Mouse (Mus musculus) limb, embryonic 13.5 days (tissue): ENCODE results near the gene Ccdc51. TPM values are rescaled to one million over a fixed set of nuclear protein-coding genes. Genes with fewer than 3 reads are reported as not detected.

ENCODE experiments used
- ATAC-seq: fragments of 200-750 bp; cut with Nextera tagmentation; 2 replicates; pipeline ENCODE4 v1.8.0; 2017; ENCODE audit warnings: low read depth, moderate number of reproducible peaks, moderate TSS enrichment; ENCODE audit not compliant: low FRiP score
- H3K27ac ChIP-seq: fragments of 300-500 bp; sonication (generic); 2 replicates; pipeline ENCODE4 v1.5.1; 2015; ENCODE audit warnings: inconsistent platforms, mild to moderate bottlenecking, moderate library complexity
- H3K27me3 ChIP-seq: fragments of 300-500 bp; sonication (generic); 2 replicates; pipeline ENCODE4 v1.6.1; 2015; ENCODE audit warnings: mild to moderate bottlenecking, inconsistent platforms
- H3K36me3 ChIP-seq: fragments of 300-500 bp; sonication (generic); 2 replicates; pipeline ENCODE4 v1.6.1; 2015; ENCODE audit warnings: inconsistent platforms, mild to moderate bottlenecking, moderate library complexity
- H3K4me1 ChIP-seq: fragments of 300-500 bp; sonication (generic); 2 replicates; pipeline ENCODE4 v1.6.1; 2015; ENCODE audit warnings: inconsistent platforms
- H3K4me2 ChIP-seq: fragments of 300-500 bp; sonication (generic); replicated peaks from 2 replicates; pipeline ENCODE4 v1.6.1; 2015; ENCODE audit warnings: inconsistent platforms, mild to moderate bottlenecking, moderate library complexity
- H3K4me3 ChIP-seq: fragments of 300-500 bp; sonication (generic); 2 replicates; pipeline ENCODE4 v1.5.1; 2015; ENCODE audit warnings: moderate library complexity, mild to moderate bottlenecking, inconsistent platforms
- H3K9ac ChIP-seq: fragments of 300-500 bp; sonication (generic); 2 replicates; pipeline ENCODE4 v1.6.1; 2015; ENCODE audit warnings: mild to moderate bottlenecking, inconsistent platforms
- H3K9me3 ChIP-seq: fragments of 300-500 bp; sonication (generic); 2 replicates; pipeline ENCODE4 v1.6.1; 2016; ENCODE audit warnings: inconsistent platforms
- WGBS: fragments of 180-500 bp; shearing (Covaris S2); methylation state at CpG from one replicate; pipeline ENCODE4 v1.1.7; 2015; 5-methylcytosine and 5-hydroxymethylcytosine counted together
- polyA plus RNA-seq: library from polyadenylated mRNA; unstranded; fragments of >200 nt; fragmentation: Nextera tagmentation; extraction: Ambion mirVana; gene quantifications from 2 replicates; pipeline ENCODE4 v1.2.1, GENCODE M21; 2015

Gene Ccdc51
- polyA plus RNA-seq, 1 experiment from 2014 or later: 13.4 TPM

- Histone ChIP-seq H3K9me3 (no peaks in the 10 kb centered on the region), H3K27ac (no peak overlapping the region), H3K4me1 (peaks cover 56% of the 10 kb centered on the region), H3K4me3 (no peak overlapping the region), H3K9ac (no peak overlapping the region), H3K4me2 (no peak overlapping the region), H3K36me3 (peaks cover 75% of the 10 kb centered on the region), H3K27me3 (no peaks in the 10 kb centered on the region)
- WGBS: 90% methylated on average over 5 of the region's 5 CpGs
- ATAC-seq: no peak
Observed at GRCm38 (mm10) chr9:109101933-109102445, 19.7 kb downstream of the Ccdc51 start.

DNA sequence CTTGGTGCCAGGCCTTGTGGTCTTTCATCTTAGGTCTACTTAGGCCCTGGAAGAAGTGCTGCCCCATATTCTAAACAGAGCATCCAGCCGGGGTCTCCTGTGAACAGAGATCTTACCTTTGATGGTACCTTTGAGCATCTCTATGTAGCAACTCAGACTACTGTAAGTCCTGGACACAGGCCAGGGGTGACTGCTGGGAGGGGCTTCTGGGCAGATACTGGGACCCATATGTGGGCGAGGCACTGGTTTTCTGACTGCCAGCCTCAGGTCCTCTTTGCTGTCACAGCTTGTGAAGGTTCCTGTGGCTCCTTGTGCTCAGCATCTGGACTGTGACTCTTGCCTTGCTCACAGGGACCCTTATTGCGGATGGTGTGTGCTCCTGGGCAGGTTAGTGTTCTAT lies 20.2 kb downstream of the Ccdc51 start:
- 90% methylated on average over 3 of the region's 3 CpGs for WGBS
- no peak for ATAC-seq
- H3K4me2 ChIP-seq: no peak overlapping the region
- no peak overlapping the region for H3K4me3 ChIP-seq
- H3K4me1 ChIP-seq: peaks cover 55% of the 10 kb centered on the region
- H3K27me3 ChIP-seq: no peaks in the 10 kb centered on the region
- no peaks in the 10 kb centered on the region for H3K9me3 ChIP-seq
- H3K36me3 ChIP-seq: peaks cover 80% of the 10 kb centered on the region
- H3K9ac ChIP-seq: no peak overlapping the region
- no peak overlapping the region for H3K27ac ChIP-seq

GRCm38 (mm10) chr9:109103250-109103649 lies 21.0 kb downstream of the Ccdc51 start:
- no peak overlapping the region for H3K4me2 ChIP-seq
- H3K9me3 ChIP-seq: no peaks in the 10 kb centered on the region
- H3K9ac ChIP-seq: no peak overlapping the region
- H3K27me3 ChIP-seq: no peaks in the 10 kb centered on the region
- H3K4me1 ChIP-seq: peaks cover 48% of the 10 kb centered on the region
- no peak for ATAC-seq
- H3K36me3 ChIP-seq: peaks cover 87% of the 10 kb centered on the region
- no peak overlapping the region for H3K27ac ChIP-seq
- H3K4me3 ChIP-seq: no peak overlapping the region
- 76% methylated on average over 7 of the region's 7 CpGs for WGBS

GRCm38 (mm10) chr9:109104083-109104482 lies 21.8 kb downstream of the Ccdc51 start:
- Histone ChIP-seq H3K4me1 (peaks cover 39% of the 10 kb centered on the region), H3K36me3 (peaks cover 95% of the 10 kb centered on the region), H3K9me3 (no peaks in the 10 kb centered on the region), H3K4me3 (no peak overlapping the region), H3K27me3 (no peaks in the 10 kb centered on the region), H3K27ac (no peak overlapping the region), H3K4me2 (no peak overlapping the region), H3K9ac (no peak overlapping the region)
- WGBS: 93% methylated on average over 9 of the region's 9 CpGs
- ATAC-seq: no peak

DNA sequence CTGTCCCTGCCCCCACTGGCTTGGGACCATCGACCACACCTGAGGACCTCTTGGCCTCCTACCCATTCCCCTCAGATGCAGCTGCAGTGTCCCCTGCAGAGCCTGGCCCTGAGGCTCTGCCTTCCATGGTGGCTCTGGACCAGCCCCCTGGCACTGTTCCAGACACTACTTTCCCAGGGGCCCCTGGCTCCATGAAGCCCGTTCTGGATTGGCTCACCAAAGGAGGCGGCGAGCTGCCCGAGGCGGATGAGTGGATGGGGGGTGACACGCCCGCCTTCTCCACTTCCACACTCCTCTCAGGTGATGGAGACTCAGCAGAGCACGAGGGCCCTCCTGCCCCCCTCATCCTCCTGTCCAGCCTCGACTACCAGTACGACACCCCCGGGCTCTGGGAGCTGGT lies 22.7 kb downstream of the Ccdc51 start:
- Histone ChIP-seq H3K27ac (no peak overlapping the region), H3K36me3 (peaks cover 97% of the 10 kb centered on the region), H3K27me3 (no peaks in the 10 kb centered on the region), H3K4me1 (peaks cover 30% of the 10 kb centered on the region), H3K9ac (no peak overlapping the region), H3K4me2 (no peak overlapping the region), H3K4me3 (no peak overlapping the region), H3K9me3 (no peaks in the 10 kb centered on the region)
- no peak for ATAC-seq
- WGBS: 76% methylated on average over 12 of the region's 12 CpGs

- Histone ChIP-seq H3K4me1 (peaks cover 26% of the 10 kb centered on the region), H3K36me3 (peaks cover 97% of the 10 kb centered on the region), H3K4me2 (no peak overlapping the region), H3K4me3 (no peak overlapping the region), H3K27me3 (no peaks in the 10 kb centered on the region), H3K9ac (no peak overlapping the region), H3K9me3 (no peaks in the 10 kb centered on the region), H3K27ac (no peak overlapping the region)
- ATAC-seq: no peak
- WGBS: 93% methylated on average over 12 of the region's 12 CpGs
Observed at GRCm38 (mm10) chr9:109105648-109106047, 23.4 kb downstream of the Ccdc51 start.

- H3K27ac ChIP-seq: no peak overlapping the region
- no peak for ATAC-seq
- peaks cover 99% of the 10 kb centered on the region for H3K36me3 ChIP-seq
- H3K4me1 ChIP-seq: peaks cover 24% of the 10 kb centered on the region
- no peak overlapping the region for H3K4me2 ChIP-seq
- 26% methylated on average over 3 of the region's 6 CpGs for WGBS
- no peaks in the 10 kb centered on the region for H3K27me3 ChIP-seq
- H3K9me3 ChIP-seq: no peaks in the 10 kb centered on the region
- H3K9ac ChIP-seq: no peak overlapping the region
- no peak overlapping the region for H3K4me3 ChIP-seq
Observed at GRCm38 (mm10) chr9:109107341-109107740, 25.0 kb downstream of the Ccdc51 start.

DNA sequence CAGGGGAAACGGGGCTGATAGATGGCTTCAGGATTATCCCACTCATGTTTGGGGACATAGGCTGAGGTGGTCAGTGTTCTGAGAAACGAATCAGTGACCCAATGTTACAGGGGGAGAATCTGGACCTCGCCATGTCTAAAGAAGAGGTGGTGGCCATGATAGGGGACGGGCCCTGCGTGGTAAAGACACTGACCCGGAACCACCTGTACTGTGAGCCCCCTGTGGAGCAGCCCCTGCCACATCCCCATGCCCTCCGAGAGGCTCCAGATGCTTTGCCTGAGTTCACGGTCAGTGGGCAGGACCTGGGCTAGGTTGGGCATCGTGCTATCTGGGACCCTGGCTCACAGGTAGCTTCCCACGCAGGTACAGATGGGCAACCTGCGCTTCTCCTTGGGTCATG lies 27.9 kb downstream of the Ccdc51 start:
- peaks cover 16% of the 10 kb centered on the region for H3K4me1 ChIP-seq
- no peak overlapping the region for H3K9ac ChIP-seq
- H3K36me3 ChIP-seq: peaks cover 99% of the 10 kb centered on the region
- no peak for ATAC-seq
- H3K9me3 ChIP-seq: no peaks in the 10 kb centered on the region
- H3K4me3 ChIP-seq: no peak overlapping the region
- no peak overlapping the region for H3K4me2 ChIP-seq
- H3K27me3 ChIP-seq: no peaks in the 10 kb centered on the region
- WGBS: 92% methylated on average over 11 of the region's 11 CpGs
- H3K27ac ChIP-seq: no peak overlapping the region

DNA sequence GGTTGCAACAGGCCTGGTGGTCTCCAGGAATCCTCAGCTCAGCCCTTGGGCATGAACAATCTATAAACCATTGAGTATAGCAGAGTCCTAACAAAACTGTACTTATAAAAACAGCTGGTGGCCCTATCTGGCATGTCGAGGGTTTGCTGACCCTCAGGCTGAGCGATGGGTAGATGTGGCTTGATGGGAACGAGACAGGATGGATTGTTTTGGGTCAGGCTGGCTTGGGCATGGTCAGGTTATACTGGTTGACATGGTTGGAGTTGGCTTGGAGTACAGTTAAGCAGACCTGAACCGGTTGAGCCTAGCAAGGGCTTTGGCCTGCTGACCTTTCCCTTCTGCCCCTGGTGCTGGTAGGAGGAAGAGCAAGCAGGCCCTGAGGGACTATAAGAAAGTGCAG lies 28.8 kb downstream of the Ccdc51 start:
- Histone ChIP-seq H3K9ac (no peak overlapping the region), H3K9me3 (no peaks in the 10 kb centered on the region), H3K27ac (no peak overlapping the region), H3K4me1 (peaks cover 13% of the 10 kb centered on the region), H3K4me2 (no peak overlapping the region), H3K4me3 (no peak overlapping the region), H3K36me3 (peaks cover 99% of the 10 kb centered on the region), H3K27me3 (no peaks in the 10 kb centered on the region)
- WGBS: 83% methylated on average over 4 of the region's 4 CpGs
- ATAC-seq: no peak

DNA sequence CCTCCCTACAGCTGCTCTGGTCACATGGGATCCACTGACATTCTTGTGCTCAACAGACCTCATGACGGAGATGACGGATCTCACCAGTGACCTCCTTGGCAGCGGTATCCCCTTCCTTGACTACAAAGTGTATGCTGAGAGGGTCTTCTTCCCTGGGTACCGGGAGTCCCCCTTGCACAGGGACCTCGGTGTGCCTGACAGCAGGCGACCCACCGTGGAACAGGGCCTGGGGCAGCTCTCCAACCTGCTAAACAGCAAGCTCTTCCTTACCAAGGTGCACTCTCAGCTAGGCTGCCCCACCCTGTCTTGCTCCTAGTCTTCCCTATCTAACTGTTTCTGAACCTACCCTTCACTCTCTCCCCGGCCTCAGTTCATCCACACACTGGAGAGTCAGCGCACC lies 29.3 kb downstream of the Ccdc51 start:
- no peaks in the 10 kb centered on the region for H3K9me3 ChIP-seq
- no peak for ATAC-seq

GRCm38 (mm10) chr9:109113331-109113730 lies 31.0 kb downstream of the Ccdc51 start:
- no peak for ATAC-seq

More for the DNA sequence above, 29.3 kb downstream of the Ccdc51 start:
- Histone ChIP-seq H3K36me3 (peaks cover 99% of the 10 kb centered on the region), H3K27ac (no peak overlapping the region), H3K4me3 (no peak overlapping the region), H3K4me2 (no peak overlapping the region), H3K4me1 (peaks cover 9% of the 10 kb centered on the region), H3K27me3 (no peaks in the 10 kb centered on the region), H3K9ac (no peak overlapping the region)
- WGBS: 93% methylated on average over 9 of the region's 9 CpGs

DNA sequence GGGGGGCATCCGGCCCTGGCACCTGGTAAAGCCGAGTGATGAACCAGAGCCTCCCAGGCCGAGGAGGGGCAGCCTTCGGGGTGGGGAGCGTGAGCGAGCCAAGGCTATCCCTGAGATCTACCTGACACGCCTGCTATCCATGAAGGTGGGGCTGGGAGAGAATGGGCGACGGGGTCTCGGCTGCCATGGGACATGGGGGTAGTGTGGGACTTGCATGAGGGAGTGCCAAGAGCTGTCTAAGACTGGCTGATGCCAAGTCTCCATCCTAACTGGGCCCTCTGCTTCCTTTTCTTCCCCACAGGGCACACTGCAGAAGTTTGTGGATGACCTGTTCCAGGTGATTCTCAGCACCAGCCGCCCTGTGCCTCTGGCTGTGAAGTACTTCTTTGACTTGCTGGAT lies 32.0 kb downstream of the Ccdc51 start:
- Histone ChIP-seq H3K4me1 (no peaks in the 10 kb centered on the region), H3K9me3 (no peaks in the 10 kb centered on the region), H3K4me3 (no peak overlapping the region), H3K36me3 (peaks cover 100% of the 10 kb centered on the region), H3K27ac (no peak overlapping the region), H3K9ac (no peak overlapping the region), H3K4me2 (no peak overlapping the region), H3K27me3 (no peaks in the 10 kb centered on the region)
- ATAC-seq: no peak
- WGBS: 93% methylated on average over 11 of the region's 11 CpGs

More at GRCm38 (mm10) chr9:109113331-109113730, 31.0 kb downstream of the Ccdc51 start:
- no peaks in the 10 kb centered on the region for H3K4me1 ChIP-seq
- H3K4me3 ChIP-seq: no peak overlapping the region
- no peaks in the 10 kb centered on the region for H3K9me3 ChIP-seq
- H3K27me3 ChIP-seq: no peaks in the 10 kb centered on the region
- no peak overlapping the region for H3K9ac ChIP-seq
- H3K36me3 ChIP-seq: peaks cover 100% of the 10 kb centered on the region
- H3K4me2 ChIP-seq: no peak overlapping the region
- WGBS: 91% methylated on average over 8 of the region's 8 CpGs
- H3K27ac ChIP-seq: no peak overlapping the region

GRCm38 (mm10) chr9:109114871-109115270 lies 32.6 kb downstream of the Ccdc51 start:
- Histone ChIP-seq H3K9ac (no peak overlapping the region), H3K9me3 (no peaks in the 10 kb centered on the region), H3K36me3 (peaks cover 100% of the 10 kb centered on the region), H3K4me3 (no peak overlapping the region), H3K27me3 (no peaks in the 10 kb centered on the region), H3K27ac (no peak overlapping the region), H3K4me2 (no peak overlapping the region), H3K4me1 (no peaks in the 10 kb centered on the region)
- 91% methylated on average over 7 of the region's 7 CpGs for WGBS
- no peak for ATAC-seq
